Mouse (Mus musculus): ENCODE measurements at regions not wholly inside any gene's neighbourhood (a gene's known extent, or its start where the extent isn't known, plus 50 kb on each side); places are given as distances from the start of the nearest gene placed in this dataset.

DNA sequence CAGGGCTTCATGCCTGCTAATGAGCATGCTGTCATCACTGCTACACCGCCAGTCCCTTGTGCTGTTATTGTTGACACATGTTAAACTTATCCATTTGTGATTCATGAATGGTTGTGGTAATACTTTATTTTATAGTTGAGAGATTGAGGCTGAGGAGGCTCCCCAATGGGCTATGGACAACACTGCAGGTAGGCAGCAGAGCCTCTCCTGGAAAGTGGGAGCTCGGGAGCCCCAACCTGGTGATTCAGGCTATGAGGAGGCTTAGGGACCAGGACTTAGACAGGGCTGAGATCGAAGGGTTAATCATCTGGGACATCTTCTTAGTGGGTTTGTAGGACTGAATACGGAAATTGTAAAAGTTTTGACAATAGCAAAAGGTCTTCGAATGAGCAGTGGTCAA, 307.4 kb downstream of the Etnk1 start:
- no peak for DNase-seq (ENCODE audit: low spot score in 2 of 2)
- intact Hi-C loops (cut with DNase I): no loop called here

DNA sequence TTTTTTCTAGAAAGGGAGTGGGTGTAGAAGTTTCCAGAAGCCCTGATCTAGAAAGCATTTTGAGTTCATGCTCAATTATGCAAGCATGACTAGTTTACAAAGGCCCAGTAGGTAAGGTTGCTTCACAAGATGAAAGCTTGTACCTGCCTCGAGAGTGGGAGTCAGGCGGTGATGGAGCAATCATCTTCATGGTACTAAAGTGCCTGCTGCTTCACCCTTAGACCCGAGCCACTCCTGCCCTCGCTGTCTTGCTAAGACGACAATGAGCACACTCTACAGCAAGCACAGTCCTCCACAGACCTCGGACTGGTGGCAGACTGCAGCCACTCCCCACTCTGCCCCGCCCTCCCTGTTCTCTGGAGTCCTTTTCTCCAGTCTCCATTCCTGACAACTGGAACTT, 308.3 kb downstream of the Etnk1 start:
- no peak for DNase-seq (ENCODE audit: low spot score in 2 of 2)
- intact Hi-C loops (cut with DNase I): loop anchor here (5.0 kb wide), 1 partner anchor 98 kb away; no protein-coding TSS in a partner anchor

DNA sequence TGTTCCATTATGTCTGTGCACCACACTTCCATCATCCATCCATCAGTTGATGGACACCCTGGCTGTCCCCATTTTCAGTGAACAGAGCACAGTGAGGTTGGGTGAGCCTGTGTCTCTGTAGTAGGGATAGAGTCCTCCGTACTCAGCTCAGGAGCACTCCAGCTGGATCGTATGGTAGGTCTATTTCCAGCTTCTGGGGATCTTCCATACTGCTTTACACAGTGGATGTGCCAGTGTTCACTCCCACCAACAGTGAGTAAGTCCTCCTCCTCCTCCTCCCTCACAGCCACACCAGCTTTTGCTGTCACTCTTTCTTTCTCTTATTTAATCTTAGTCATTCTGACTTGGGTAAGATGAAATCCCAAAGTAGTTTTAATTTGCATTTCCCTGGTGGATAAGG, 310.4 kb downstream of the Etnk1 start:
- intact Hi-C loops (cut with DNase I): loop anchor here (2.0 to 5.0 kb wide), 2 partner anchors 63 to 100 kb away; no protein-coding TSS in a partner anchor
- peak; percentile 36 to 93 for DNase-seq (ENCODE audit: low spot score in 2 of 2)

DNA sequence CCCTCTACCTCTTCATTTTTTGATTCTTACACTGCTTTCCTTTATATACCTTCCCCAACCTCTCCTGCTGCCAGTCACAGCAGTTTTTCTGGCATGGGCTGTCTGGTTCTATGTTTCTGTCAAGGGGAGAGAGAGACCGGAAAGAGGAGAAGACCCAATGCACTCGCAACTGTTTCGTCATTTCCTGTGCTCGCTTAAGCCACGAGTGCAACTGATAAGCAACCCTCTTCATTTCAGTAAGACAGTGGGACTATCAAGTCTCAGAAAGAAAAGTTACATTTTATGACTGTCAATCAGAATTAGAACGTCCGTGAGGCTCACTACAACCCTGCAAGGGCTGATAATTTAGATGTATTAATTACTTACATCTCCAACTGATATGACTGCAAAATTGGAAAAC, 312.2 kb downstream of the Etnk1 start:
- no peak for DNase-seq (ENCODE audit: low spot score in 2 of 2)
- intact Hi-C loops (cut with DNase I): loop anchor here (5.0 kb wide), 1 partner anchor 102 kb away; no protein-coding TSS in a partner anchor

DNA sequence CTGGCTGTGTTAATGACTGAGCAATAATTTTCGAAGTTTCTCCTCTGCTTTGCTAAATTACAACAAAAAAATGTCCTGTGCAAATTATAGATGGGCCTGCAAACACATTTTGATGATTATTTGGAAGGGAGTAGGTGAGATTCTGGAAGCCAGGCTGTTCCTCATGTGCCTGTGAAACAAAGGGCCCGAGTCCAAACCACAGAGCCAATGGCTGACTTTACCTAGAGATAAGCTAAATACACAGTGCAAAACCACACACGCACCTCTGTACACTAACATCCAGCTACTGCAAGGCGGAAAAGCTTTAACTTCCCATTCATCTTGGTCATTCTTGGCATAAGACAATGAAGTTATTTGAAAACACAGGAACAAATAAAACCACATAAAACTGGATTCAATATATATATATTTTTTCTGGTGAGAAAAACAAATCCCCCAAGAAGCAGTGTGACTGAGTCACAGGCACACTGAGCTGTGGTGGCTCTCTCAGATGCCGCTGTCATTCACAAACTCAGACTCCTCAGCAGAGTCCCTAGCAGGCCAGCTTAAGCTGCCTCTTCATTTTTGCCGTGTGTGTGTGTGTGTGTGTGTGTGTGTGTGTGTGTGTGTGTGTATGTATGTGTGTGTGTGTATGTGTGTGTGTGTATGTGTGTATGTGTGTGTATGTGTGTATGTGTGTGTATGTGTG, 312.8 kb downstream of the Etnk1 start:
- intact Hi-C loops (cut with DNase I): loop anchor here (5.0 kb wide), 1 partner anchor 103 kb away; no protein-coding TSS in a partner anchor
- DNase-seq (ENCODE audit: low spot score in 2 of 2): no peak

DNA sequence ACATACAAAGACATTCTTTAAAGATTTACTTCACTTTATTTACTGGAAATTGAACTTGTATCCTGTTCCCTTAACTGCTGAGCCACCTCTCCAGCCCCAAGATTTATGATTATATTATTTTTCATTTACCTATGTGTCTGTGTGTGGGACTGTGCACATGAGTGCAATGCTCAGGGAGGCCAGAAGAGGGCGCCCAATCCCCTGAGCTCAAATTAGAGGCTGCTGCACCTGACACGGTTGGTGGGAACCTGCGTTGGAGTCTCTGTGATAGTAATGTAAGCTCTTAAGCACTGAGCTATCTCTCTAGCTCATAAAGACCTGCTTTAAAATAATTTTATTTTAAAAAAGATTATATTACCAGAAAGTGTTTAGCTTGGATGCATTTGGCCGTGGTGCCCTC, 315.3 kb downstream of the Etnk1 start:
- intact Hi-C loops (cut with DNase I): no loop called here
- no peak for DNase-seq (ENCODE audit: low spot score in 2 of 2)

DNA sequence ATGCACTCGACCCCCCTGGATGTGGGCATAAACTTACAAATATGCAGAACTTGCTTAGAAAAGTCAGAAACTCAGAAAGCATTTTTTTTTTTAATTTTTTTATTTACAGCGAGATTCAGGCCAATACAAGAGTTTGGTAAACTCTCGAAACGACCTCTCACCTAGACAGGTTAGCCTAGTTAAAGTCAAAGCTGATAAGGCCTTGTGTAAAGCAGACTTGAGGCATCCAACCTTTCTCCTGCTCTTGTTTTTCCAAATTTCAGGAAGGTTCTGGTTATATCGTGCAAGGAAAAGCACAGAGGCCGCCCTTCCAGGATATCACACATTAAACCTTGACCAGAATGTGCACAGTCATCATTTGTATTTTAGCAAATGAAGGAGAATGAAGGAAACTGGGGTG, 315.8 kb downstream of the Etnk1 start:
- no peak for DNase-seq (ENCODE audit: low spot score in 2 of 2)
- intact Hi-C loops (cut with DNase I): no loop called here

DNA sequence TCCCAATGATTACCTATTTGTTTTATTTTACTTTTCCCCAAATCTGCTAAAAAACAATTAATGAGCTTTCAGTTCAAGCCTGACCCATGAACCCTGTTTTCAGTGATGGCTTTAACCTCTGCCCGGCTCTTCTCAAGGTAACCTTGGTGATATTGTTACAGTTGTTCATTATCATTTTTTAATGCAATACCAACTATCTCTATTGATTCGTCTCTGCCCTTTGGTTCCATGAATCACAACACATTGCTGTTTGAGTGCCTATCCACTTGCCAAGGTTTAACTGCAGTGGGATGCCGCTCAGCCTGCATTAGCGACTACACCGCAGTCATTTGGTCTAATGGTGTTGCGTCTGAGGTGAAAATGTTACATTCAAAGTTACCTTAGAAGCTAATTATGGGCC, 317.9 kb downstream of the Etnk1 start:
- no peak for DNase-seq (ENCODE audit: low spot score in 2 of 2)
- intact Hi-C loops (cut with DNase I): no loop called here

DNA sequence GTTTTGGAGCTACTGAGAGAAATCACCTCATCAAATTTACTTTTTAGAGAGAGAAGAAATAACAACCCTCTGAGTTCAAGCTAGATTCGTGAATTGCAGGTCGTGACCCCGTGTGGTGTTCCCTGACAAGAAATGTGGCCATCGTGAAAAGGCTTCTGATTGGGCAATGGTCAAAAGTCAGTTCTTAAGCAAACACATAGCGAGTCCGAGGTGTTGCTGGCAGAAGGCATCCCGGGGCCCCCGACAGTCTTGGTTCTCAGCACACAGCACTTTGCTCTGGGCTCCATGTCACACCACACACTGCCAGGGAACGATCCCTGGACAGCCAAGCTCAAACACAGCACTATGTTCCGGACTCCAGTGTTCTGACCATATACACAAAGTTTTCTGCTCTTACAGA, 320.0 kb downstream of the Etnk1 start:
- intact Hi-C loops (cut with DNase I): no loop called here
- DNase-seq (ENCODE audit: low spot score in 2 of 2): no peak

DNA sequence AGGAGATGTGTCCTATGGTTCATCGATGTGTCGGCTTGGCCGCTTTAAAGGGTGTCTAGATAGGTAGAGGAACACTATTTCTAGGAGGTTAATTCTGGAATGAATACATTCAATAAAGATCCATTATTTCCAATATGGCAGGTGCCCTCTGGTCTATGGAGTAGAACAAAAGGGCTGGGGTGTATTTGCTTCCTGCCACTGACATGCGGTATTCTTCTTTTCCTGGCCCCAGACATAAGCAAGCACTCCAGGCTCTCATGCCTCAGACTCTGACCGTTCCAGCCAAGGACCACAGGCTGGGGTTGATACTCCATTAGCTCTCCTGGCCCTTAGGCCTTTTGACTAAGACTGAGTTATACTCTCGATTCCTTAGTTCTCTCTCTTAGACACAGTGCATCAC, 323.0 kb downstream of the Etnk1 start:
- intact Hi-C loops (cut with DNase I): no loop called here
- DNase-seq (ENCODE audit: low spot score in 2 of 2): no peak

DNA sequence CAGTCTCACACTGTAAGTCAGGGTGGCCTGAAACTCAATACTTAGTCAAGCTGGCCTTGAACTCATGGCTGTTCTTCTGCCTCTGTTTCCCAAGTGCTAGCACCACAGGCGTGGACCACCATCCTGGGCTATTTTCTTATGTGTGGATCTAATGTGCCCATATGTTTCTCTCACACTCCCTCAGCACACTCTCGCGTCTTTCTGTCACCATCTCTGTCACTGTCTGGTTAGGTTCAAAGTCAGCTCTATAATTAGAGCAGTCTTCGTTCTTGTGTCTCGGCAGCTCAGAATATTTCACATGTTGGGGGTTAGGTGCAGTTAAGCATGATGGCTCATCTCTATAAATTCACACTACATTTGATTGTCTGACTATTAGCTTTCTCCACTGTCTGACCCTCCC, 324.4 kb downstream of the Etnk1 start:
- DNase-seq (ENCODE audit: low spot score in 2 of 2): no peak
- intact Hi-C loops (cut with DNase I): no loop called here

DNA sequence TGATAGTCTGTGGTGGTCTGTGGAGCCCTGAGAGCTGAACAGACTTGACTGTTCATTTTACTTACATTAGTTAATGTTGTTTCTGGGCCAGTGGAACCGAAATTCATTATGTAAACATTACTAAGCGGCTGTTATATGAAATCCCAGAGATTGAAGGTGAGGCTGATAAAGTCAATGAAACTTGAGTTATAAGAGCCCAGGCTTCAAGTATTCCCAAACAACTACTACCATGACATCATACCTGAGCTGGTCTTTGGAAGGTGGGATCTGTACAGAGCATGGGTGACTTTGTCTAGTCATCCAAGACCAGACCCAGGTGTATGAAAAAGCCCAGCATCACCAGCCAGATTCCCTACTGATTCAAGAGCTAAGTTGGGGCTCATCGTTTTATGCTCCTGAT, 326.5 kb downstream of the Etnk1 start:
- no peak for DNase-seq (ENCODE audit: low spot score in 2 of 2)
- intact Hi-C loops (cut with DNase I): no loop called here

DNA sequence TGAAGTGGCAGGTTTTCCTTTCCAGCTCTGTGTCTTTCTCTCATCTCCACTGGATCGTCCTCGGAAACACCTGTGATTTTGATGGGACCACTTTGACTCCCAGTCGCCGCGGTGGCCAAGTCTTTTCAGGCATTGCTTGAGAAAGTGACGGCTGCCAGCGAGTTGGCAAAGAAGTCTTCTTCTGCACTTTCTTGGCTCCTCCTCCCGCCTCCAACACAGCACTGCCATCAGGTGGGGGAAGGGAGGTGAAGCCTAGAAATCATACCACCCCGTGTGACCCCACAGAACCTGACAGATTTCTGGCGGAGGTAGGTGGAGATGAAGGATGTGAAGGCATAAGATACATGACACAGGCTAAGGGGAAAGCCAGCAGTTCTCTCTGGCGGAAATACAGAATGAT, 327.3 kb downstream of the Etnk1 start:
- intact Hi-C loops (cut with DNase I): no loop called here
- DNase-seq (ENCODE audit: low spot score in 2 of 2): peak in 1 of 2 experiments; percentile 21

DNA sequence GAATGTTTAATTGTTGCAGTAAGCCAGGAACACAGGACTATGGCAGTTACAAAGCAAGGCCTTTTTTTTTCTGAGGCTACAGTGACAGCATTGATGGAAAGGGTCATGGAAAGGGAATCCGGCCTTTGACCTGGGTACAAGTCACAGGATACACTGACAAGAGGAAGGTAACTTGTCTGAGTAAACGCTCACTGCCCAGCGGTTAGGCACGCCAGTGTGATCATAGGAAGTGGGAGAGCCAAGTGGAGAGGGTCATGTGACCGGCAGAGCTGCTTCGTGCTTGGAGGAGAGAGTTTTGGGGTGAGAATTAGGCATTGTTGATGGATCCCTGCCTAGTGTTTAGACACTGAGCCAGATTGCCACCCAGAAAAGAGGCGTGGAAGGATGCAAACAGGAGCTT, 327.9 kb downstream of the Etnk1 start:
- intact Hi-C loops (cut with DNase I): no loop called here
- no peak for DNase-seq (ENCODE audit: low spot score in 2 of 2)

DNA sequence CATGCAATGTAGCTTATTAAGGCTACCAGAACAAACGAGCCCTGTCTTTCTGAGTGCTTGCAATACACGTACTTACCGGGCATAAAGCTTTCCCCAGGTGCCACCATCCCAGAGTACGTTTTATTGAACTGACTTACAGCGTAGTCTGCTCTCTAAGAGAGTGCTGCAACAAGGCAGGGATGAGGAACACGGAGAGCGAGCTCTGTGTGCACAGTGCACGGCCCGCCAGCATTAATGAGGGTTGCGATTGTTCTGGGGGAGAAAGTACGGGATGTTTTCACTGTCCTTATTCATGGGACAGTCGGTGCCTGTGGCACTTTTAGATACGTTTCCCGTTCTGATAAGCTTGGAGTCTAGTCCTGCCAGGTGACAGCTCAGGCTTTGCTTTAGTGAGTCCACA, 331.7 kb downstream of the Etnk1 start:
- no peak for DNase-seq (ENCODE audit: low spot score in 2 of 2)
- intact Hi-C loops (cut with DNase I): no loop called here

DNA sequence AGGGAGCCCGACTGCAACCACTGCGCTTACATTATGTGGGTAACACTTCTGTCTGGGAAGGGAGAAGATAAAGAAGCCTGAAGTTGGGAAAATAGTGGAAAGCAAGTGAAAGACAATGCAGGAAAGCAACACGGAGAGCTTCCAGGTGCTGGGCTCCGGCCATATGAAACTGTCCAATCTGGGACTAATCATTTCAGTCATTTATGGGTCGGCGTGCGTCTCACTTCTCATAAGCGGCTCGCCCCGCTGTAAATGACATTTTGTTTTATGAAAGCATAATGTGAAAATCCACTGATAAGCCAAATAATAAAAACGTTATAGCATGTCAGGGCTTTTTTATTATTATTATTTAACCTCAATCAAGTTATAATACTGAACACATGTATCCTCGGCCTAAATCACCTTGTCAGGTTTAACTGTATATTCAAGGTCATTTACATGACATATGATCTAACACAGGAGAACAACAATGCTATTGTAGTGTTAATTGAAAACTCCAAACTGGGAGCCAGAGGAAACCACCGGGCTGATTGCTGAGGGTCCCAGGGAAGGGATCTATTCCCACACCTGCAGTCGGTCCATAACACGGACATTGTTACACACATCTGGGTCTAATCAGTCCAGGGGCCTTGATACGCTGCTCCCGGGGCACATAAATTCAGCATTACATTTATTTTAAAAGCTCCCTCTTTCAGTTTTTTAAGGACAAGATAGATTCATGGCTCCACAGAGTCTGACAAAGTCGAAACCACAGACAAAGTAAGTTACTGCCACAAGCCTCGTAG, 332.4 kb downstream of the Etnk1 start:
- intact Hi-C loops (cut with DNase I): no loop called here
- no peak for DNase-seq (ENCODE audit: low spot score in 2 of 2)

DNA sequence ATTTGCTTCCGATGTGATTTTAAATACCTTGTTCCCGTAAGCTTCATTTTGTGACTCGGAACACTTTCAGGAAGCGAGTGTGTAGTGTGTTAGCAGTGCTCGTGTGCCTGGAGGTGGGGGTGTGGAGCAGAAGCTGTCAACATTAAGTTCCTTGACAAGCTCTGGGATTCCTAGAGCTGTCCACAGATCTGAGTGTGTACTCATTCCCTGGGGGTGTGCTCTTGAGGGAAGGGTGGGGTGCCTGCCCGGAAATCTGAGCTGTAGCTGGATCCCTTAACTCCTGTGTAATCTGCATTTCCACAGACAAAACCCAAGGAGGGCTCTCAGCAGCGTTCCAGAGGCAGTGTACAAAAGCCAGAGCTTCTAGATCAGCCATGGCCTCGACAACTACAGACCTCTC, 335.8 kb downstream of the Etnk1 start:
- no peak for DNase-seq (ENCODE audit: low spot score in 2 of 2)
- intact Hi-C loops (cut with DNase I): no loop called here

DNA sequence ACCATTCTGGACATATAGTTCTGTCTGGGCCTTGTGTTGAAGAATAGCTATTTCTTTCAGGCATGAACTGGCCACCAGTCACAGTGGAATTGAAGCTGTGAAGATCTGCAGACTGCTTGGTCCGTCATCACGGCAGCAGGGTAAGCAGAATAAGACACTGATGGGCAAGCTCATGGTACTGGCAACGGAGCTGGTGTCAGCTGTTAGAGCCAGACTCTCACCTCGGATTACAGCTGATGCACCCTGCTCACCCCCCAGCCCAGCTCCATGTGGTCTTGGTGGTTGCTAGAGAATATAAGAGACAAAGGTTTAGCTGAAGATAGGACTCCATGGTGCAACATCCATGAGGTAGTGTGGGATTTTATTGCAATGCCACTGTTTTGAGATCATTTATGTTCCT, 336.9 kb downstream of the Etnk1 start:
- intact Hi-C loops (cut with DNase I): no loop called here
- DNase-seq (ENCODE audit: low spot score in 2 of 2): no peak

DNA sequence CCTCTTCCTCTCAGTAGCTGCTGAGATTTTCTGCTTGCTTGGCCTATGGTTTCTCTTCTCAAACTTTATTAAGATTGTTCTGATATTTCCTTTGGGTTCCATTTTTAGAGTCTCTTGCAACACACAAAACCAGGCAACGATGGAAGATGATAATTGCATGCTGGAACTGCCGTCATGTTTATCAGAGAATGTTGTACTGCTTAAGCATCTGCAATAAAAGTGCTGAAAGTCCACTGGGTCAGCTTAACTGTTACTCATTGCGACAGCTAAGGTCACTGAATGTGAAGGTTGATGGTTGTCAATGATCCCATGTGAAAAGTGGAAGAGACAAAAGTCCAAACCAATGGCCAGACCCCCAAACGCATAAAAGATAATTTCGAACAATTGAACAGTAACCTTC, 346.4 kb downstream of the Etnk1 start:
- intact Hi-C loops (cut with DNase I): no loop called here
- DNase-seq (ENCODE audit: low spot score in 2 of 2): no peak

DNA sequence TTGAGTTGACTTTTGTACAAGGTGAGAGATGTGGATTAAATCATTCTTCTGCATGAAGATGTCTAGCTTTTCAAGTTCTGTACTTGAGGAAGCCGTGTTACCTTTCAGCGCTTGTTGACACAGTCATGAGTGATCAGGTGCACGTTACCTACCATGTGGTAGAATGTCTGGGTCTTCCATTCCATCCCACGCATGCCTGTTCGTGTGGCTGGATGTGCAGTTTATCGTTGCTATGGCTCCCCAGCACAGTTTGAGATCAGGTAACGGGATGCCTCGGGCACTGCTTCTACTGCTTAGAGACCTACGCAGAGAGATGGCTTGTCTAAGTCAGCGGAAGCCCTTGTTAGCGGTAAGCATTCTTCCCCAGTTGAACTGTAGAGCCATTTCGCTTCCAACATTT, 348.1 kb downstream of the Etnk1 start:
- no peak for DNase-seq (ENCODE audit: low spot score in 2 of 2)
- intact Hi-C loops (cut with DNase I): no loop called here

DNA sequence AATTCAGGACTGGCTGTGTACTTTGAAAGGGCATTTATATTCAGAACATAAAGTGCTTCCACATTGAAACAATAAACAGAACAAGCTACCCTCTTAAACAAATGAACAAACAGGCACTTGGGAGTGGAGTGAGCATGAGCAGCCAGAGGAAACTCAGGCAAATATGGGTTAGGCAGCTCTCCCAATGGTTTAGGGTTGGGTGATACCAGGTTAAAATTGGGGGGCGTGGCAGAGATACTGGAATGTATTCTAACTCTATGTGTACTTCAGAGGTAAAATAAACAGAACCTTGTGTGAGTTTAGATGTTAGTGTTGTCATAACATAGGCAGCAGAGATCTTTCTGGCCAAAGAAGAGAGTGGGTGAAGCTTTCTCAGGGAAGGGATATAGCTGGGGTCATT, 349.7 kb downstream of the Etnk1 start:
- intact Hi-C loops (cut with DNase I): no loop called here
- no peak for DNase-seq (ENCODE audit: low spot score in 2 of 2)
